Mouse (Mus musculus): ENCODE measurements at regions not wholly inside any gene's neighbourhood (a gene's known extent, or its start where the extent isn't known, plus 50 kb on each side); places are given as distances from the start of the nearest gene placed in this dataset.

- WGBS = 95% methylated on average over 2 of the region's 2 CpGs
- no peaks in the 10 kb centered on the region for H3K4me1 ChIP-seq (replicated peaks; ENCODE audit: control insufficient read depth, insufficient read depth, low read length)
These were observed 135.0 kb downstream of the Zfp706 start for GRCm38 (mm10) chr15:36872566-36872965.

GRCm38 (mm10) chr15:36870717-36871116 is 136.9 kb downstream of the Zfp706 start:
- TF ChIP-seq CTCF (IDR thresholded peaks at IDR 0.05; ENCODE audit: borderline replicate concordance, control insufficient read depth, extremely low read depth, insufficient read depth, low read length, poor library complexity) (no peak), POLR2A (IDR thresholded peaks at IDR 0.05; ENCODE audit: control insufficient read depth, extremely low read depth, insufficient read depth, low read length, poor library complexity) (no peak)
- no peak for DNase-seq

More at GRCm38 (mm10) chr15:36872566-36872965, 135.0 kb downstream of the Zfp706 start:
- Histone ChIP-seq H3K27me3 (ENCODE audit: control insufficient read depth, insufficient read depth, low read length) (no peaks in the 10 kb centered on the region), H3K27ac (ENCODE audit: control insufficient read depth, insufficient read depth, low read length) (no peak overlapping the region), H3K4me3 (ENCODE audit: control insufficient read depth, insufficient read depth, low read length) (no peak overlapping the region), H3K36me3 (ENCODE audit: control insufficient read depth, insufficient read depth, low read length) (no peaks in the 10 kb centered on the region)
- no peak for TF ChIP-seq POLR2A (IDR thresholded peaks at IDR 0.05; ENCODE audit: control insufficient read depth, extremely low read depth, insufficient read depth, low read length, poor library complexity)
- TF ChIP-seq CTCF (IDR thresholded peaks at IDR 0.05; ENCODE audit: borderline replicate concordance, control insufficient read depth, extremely low read depth, insufficient read depth, low read length, poor library complexity) = no peak
- no peak for DNase-seq

GRCm38 (mm10) chr15:36870094-36870493 is 137.5 kb downstream of the Zfp706 start:
- TF ChIP-seq CTCF (IDR thresholded peaks at IDR 0.05; ENCODE audit: borderline replicate concordance, control insufficient read depth, extremely low read depth, insufficient read depth, low read length, poor library complexity) = no peak
- TF ChIP-seq POLR2A (IDR thresholded peaks at IDR 0.05; ENCODE audit: control insufficient read depth, extremely low read depth, insufficient read depth, low read length, poor library complexity) = no peak
- Histone ChIP-seq H3K27me3 (ENCODE audit: control insufficient read depth, insufficient read depth, low read length) (no peaks in the 10 kb centered on the region), H3K4me3 (ENCODE audit: control insufficient read depth, insufficient read depth, low read length) (no peak overlapping the region), H3K27ac (ENCODE audit: control insufficient read depth, insufficient read depth, low read length) (no peak overlapping the region), H3K4me1 (replicated peaks; ENCODE audit: control insufficient read depth, insufficient read depth, low read length) (peaks cover 9% of the 10 kb centered on the region), H3K36me3 (ENCODE audit: control insufficient read depth, insufficient read depth, low read length) (no peaks in the 10 kb centered on the region)
- WGBS = 97% methylated on average over 9 of the region's 9 CpGs
- DNase-seq = no peak

More at GRCm38 (mm10) chr15:36870717-36871116, 136.9 kb downstream of the Zfp706 start:
- Histone ChIP-seq H3K36me3 (ENCODE audit: control insufficient read depth, insufficient read depth, low read length) (no peaks in the 10 kb centered on the region), H3K4me3 (ENCODE audit: control insufficient read depth, insufficient read depth, low read length) (no peak overlapping the region), H3K27ac (ENCODE audit: control insufficient read depth, insufficient read depth, low read length) (no peak overlapping the region), H3K27me3 (ENCODE audit: control insufficient read depth, insufficient read depth, low read length) (no peaks in the 10 kb centered on the region), H3K4me1 (replicated peaks; ENCODE audit: control insufficient read depth, insufficient read depth, low read length) (peaks cover 4% of the 10 kb centered on the region)
- 97% methylated on average over 7 of the region's 7 CpGs for WGBS

- TF ChIP-seq POLR2A (IDR thresholded peaks at IDR 0.05; ENCODE audit: control insufficient read depth, extremely low read depth, insufficient read depth, low read length, poor library complexity) (no peak), CTCF (IDR thresholded peaks at IDR 0.05; ENCODE audit: borderline replicate concordance, control insufficient read depth, extremely low read depth, insufficient read depth, low read length, poor library complexity) (no peak)
- Histone ChIP-seq H3K4me1 (replicated peaks; ENCODE audit: control insufficient read depth, insufficient read depth, low read length) (peaks cover 10% of the 10 kb centered on the region), H3K27me3 (ENCODE audit: control insufficient read depth, insufficient read depth, low read length) (no peaks in the 10 kb centered on the region), H3K27ac (ENCODE audit: control insufficient read depth, insufficient read depth, low read length) (no peak overlapping the region), H3K36me3 (ENCODE audit: control insufficient read depth, insufficient read depth, low read length) (no peaks in the 10 kb centered on the region), H3K4me3 (ENCODE audit: control insufficient read depth, insufficient read depth, low read length) (no peak overlapping the region)
- WGBS = 4% methylated on average over 1 of the region's 1 CpGs
- DNase-seq = peak; percentile 23
These were observed 141.5 kb downstream of the Zfp706 start for GRCm38 (mm10) chr15:36866088-36866487.

- 18% methylated on average over 3 of the region's 3 CpGs for WGBS
- TF ChIP-seq POLR2A (IDR thresholded peaks at IDR 0.05; ENCODE audit: control insufficient read depth, extremely low read depth, insufficient read depth, low read length, poor library complexity) = no peak
- TF ChIP-seq CTCF (IDR thresholded peaks at IDR 0.05; ENCODE audit: borderline replicate concordance, control insufficient read depth, extremely low read depth, insufficient read depth, low read length, poor library complexity) = no peak
- DNase-seq = no peak
- no peaks in the 10 kb centered on the region for H3K36me3 ChIP-seq (ENCODE audit: control insufficient read depth, insufficient read depth, low read length)
- H3K27me3 ChIP-seq (ENCODE audit: control insufficient read depth, insufficient read depth, low read length) = no peaks in the 10 kb centered on the region
- no peak overlapping the region for H3K4me3 ChIP-seq (ENCODE audit: control insufficient read depth, insufficient read depth, low read length)
- H3K27ac ChIP-seq (ENCODE audit: control insufficient read depth, insufficient read depth, low read length) = no peak overlapping the region; the same call in 1 of the 2 replicates
- H3K4me1 ChIP-seq (replicated peaks; ENCODE audit: control insufficient read depth, insufficient read depth, low read length) = peaks cover 10% of the 10 kb centered on the region
These were observed 142.2 kb downstream of the Zfp706 start for GRCm38 (mm10) chr15:36865332-36865731.

- Histone ChIP-seq H3K27ac (ENCODE audit: control insufficient read depth, insufficient read depth, low read length) (no peak overlapping the region), H3K4me1 (replicated peaks; ENCODE audit: control insufficient read depth, insufficient read depth, low read length) (peaks cover 10% of the 10 kb centered on the region), H3K36me3 (ENCODE audit: control insufficient read depth, insufficient read depth, low read length) (no peaks in the 10 kb centered on the region), H3K4me3 (ENCODE audit: control insufficient read depth, insufficient read depth, low read length) (no peak overlapping the region), H3K27me3 (ENCODE audit: control insufficient read depth, insufficient read depth, low read length) (no peaks in the 10 kb centered on the region)
- TF ChIP-seq POLR2A (IDR thresholded peaks at IDR 0.05; ENCODE audit: control insufficient read depth, extremely low read depth, insufficient read depth, low read length, poor library complexity) (no peak), CTCF (IDR thresholded peaks at IDR 0.05; ENCODE audit: borderline replicate concordance, control insufficient read depth, extremely low read depth, insufficient read depth, low read length, poor library complexity) (no peak)
- 64% methylated on average over 2 of the region's 2 CpGs for WGBS
- no peak for DNase-seq
These were observed 143.5 kb downstream of the Zfp706 start for GRCm38 (mm10) chr15:36864046-36864445.

- TF ChIP-seq POLR2A (IDR thresholded peaks at IDR 0.05; ENCODE audit: control insufficient read depth, extremely low read depth, insufficient read depth, low read length, poor library complexity) = no peak
- no peak for TF ChIP-seq CTCF (IDR thresholded peaks at IDR 0.05; ENCODE audit: borderline replicate concordance, control insufficient read depth, extremely low read depth, insufficient read depth, low read length, poor library complexity)
- Histone ChIP-seq H3K27me3 (ENCODE audit: control insufficient read depth, insufficient read depth, low read length) (no peaks in the 10 kb centered on the region), H3K27ac (ENCODE audit: control insufficient read depth, insufficient read depth, low read length) (no peak overlapping the region), H3K4me3 (ENCODE audit: control insufficient read depth, insufficient read depth, low read length) (no peak overlapping the region), H3K4me1 (replicated peaks; ENCODE audit: control insufficient read depth, insufficient read depth, low read length) (peaks cover 7% of the 10 kb centered on the region), H3K36me3 (ENCODE audit: control insufficient read depth, insufficient read depth, low read length) (no peaks in the 10 kb centered on the region)
- DNase-seq = no peak
- WGBS = 94% methylated on average over 4 of the region's 4 CpGs
These were observed 148.9 kb downstream of the Zfp706 start for GRCm38 (mm10) chr15:36858711-36859110.

Data from thymus, adult 2 months (tissue).